In the genomic region with DNA sequence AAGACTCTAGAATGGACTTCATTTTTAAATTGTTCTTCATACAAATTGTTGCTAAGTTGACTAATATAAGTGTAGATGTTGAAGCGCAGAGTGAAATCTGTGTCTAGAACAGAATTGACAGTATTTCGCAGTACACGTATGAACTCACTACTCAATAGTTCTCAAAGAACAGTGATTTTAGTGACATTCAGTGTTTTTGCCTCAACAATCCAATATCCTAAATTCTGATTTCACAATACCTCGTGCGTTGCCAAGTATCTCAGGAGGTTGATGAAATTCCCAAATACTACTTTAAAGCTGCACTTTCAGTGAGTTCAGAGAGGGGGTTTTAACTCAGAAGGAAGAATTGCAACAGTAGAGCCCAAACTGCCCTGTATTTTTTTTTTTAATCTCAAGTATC, we compare ENCODE assay signal across 9 mouse cellular contexts. TPM values are rescaled to one million over a fixed set of nuclear protein-coding genes. Genes with fewer than 3 reads are reported as not detected.
DNase-seq lines count a peak whose midpoint lies in the region; ATAC-seq and TF ChIP-seq lines count a peak whose summit lies in the region.
"Had no signal": no experiment of that assay in that cellular context is flagged by ENCODE, and none has a peak within 500 bp of the region (broad histone marks: within the 10 kb centered on the region; RNA-seq: fewer than 3 reads in every experiment).

No protein-coding gene starts in this region.

- 29% methylated on average over 5 of the region's 5 CpGs for WGBS in liver, adult 2 months
- 91% methylated on average over 5 of the region's 5 CpGs for WGBS in forebrain, embryonic 15.5 days
- 89% methylated on average over 5 of the region's 5 CpGs for WGBS in liver, embryonic 11.5 days
- 86% methylated on average over 5 of the region's 5 CpGs for WGBS in stomach, embryonic 14.5 days

- no peak overlapping the region for H3K27ac ChIP-seq in liver, adult 2 months (replicated peaks; ENCODE audit: insufficient read depth, low read depth, low read length)
- peak overlapping the region; percentile 90 for H3K27ac ChIP-seq in forebrain, embryonic 15.5 days (replicated peaks)
- H3K27ac ChIP-seq in liver, embryonic 11.5 days (ENCODE audit: low read depth, low read length), result no peak overlapping the region
- H3K27ac ChIP-seq in stomach, embryonic 14.5 days (ENCODE audit: low read length), result no peak overlapping the region

- no peak for TF ChIP-seq CTCF in liver, adult 2 months (IDR thresholded peaks at IDR 0.05; ENCODE audit: low read depth, low read length)

- H3K79me2 ChIP-seq in liver, adult 2 months (ENCODE audit: control insufficient read depth, insufficient read depth, low read length), result peaks cover 3% of the 10 kb centered on the region; the same call in 1 of the 2 replicates

- no peak for ATAC-seq in forebrain, embryonic 15.5 days (replicated peaks)
- no peak for ATAC-seq in liver, embryonic 11.5 days (replicated peaks; ENCODE audit: low FRiP score)
- ATAC-seq in stomach, embryonic 14.5 days (ENCODE audit: insufficient number of reproducible peaks, insufficient read depth, low FRiP score, low read depth), result no peak

- peaks cover 15% of the 10 kb centered on the region for H3K4me1 ChIP-seq in liver, adult 2 months (ENCODE audit: control insufficient read depth, insufficient read depth, low read length)
- H3K4me1 ChIP-seq in forebrain, embryonic 15.5 days, result peaks cover 24% of the 10 kb centered on the region
- peaks cover 11% of the 10 kb centered on the region for H3K4me1 ChIP-seq in liver, embryonic 11.5 days (replicated peaks; ENCODE audit: control insufficient read depth, insufficient read depth, low read length)
- H3K4me1 ChIP-seq in stomach, embryonic 14.5 days (ENCODE audit: control insufficient read depth, insufficient read depth, low read length), result 0 out of 2 replicates have a peak, but pooled peaks cover 6% of the 10 kb centered on the region

- no peaks in the 10 kb centered on the region for H3K27me3 ChIP-seq in liver, adult 2 months (ENCODE audit: control insufficient read depth, insufficient read depth, low read length)
- no peaks in the 10 kb centered on the region for H3K27me3 ChIP-seq in forebrain, embryonic 15.5 days
- no peaks in the 10 kb centered on the region for H3K27me3 ChIP-seq in liver, embryonic 11.5 days (replicated peaks; ENCODE audit: control insufficient read depth, insufficient read depth, low read length)
- H3K27me3 ChIP-seq in stomach, embryonic 14.5 days (ENCODE audit: control insufficient read depth, insufficient read depth, low read length), result no peaks in the 10 kb centered on the region

- peak overlapping the region; percentile 55 for H3K4me2 ChIP-seq in forebrain, embryonic 15.5 days (replicated peaks)
- peak overlapping the region; percentile 82 for H3K4me2 ChIP-seq in liver, embryonic 11.5 days
- H3K4me2 ChIP-seq in stomach, embryonic 14.5 days (replicated peaks; ENCODE audit: low read depth, low read length), result peak overlapping the region; percentile 47

- peaks cover 36% of the 10 kb centered on the region for H3K36me3 ChIP-seq in liver, adult 2 months (ENCODE audit: control insufficient read depth, insufficient read depth, low read length)
- H3K36me3 ChIP-seq in forebrain, embryonic 15.5 days, result peaks cover 30% of the 10 kb centered on the region
- H3K36me3 ChIP-seq in liver, embryonic 11.5 days (ENCODE audit: control insufficient read depth, insufficient read depth, low read length), result peaks cover 16% of the 10 kb centered on the region
- H3K36me3 ChIP-seq in stomach, embryonic 14.5 days (ENCODE audit: control insufficient read depth, insufficient read depth, low read length), result peaks cover 36% of the 10 kb centered on the region

- H3K9ac ChIP-seq in liver, adult 2 months (ENCODE audit: low read depth, low read length), result no peak overlapping the region
- peak overlapping the region; percentile 93; the same call in 1 of the 2 replicates for H3K9ac ChIP-seq in forebrain, embryonic 15.5 days (replicated peaks)
- no peak overlapping the region for H3K9ac ChIP-seq in liver, embryonic 11.5 days (ENCODE audit: low read depth, low read length)
- H3K9ac ChIP-seq in stomach, embryonic 14.5 days (replicated peaks; ENCODE audit: low read depth, low read length), result peak overlapping the region; percentile 71; the same call in 1 of the 2 replicates

- DNase-seq in liver, adult 2 months (ENCODE audit: extremely low read depth, low read depth, low spot score), result peak; percentile 94
- DNase-seq in liver, result no peak
- DNase-seq in liver, embryonic 11.5 days (ENCODE audit: low spot score), result no peak
- DNase-seq in retina, postnatal 1 day, result no peak
- no peak for DNase-seq in cerebellum, postnatal 4 days (ENCODE audit: low spot score in 2 of 2)
- no peak for DNase-seq in layer of hippocampus, postnatal 10 days (ENCODE audit: low spot score in 2 of 2)
- DNase-seq: gastrocnemius, postnatal 36 days had no signal

- no peaks in the 10 kb centered on the region for H3K9me3 ChIP-seq in forebrain, embryonic 15.5 days
- H3K9me3 ChIP-seq in liver, embryonic 11.5 days (ENCODE audit: control insufficient read depth, low read length), result no peaks in the 10 kb centered on the region
- H3K9me3 ChIP-seq in stomach, embryonic 14.5 days (ENCODE audit: control insufficient read depth, low read depth, low read length), result no peaks in the 10 kb centered on the region

- peak overlapping the region; percentile 89; the same call in 1 of the 2 replicates for H3K4me3 ChIP-seq in liver, adult 2 months (ENCODE audit: insufficient read depth, low read depth, low read length)
- H3K4me3 ChIP-seq in forebrain, embryonic 15.5 days, result peak overlapping the region; percentile 79
- H3K4me3 ChIP-seq in liver, embryonic 11.5 days (ENCODE audit: low read depth, low read length), result peak overlapping the region; percentile 73
- H3K4me3 ChIP-seq in stomach, embryonic 14.5 days (ENCODE audit: low read depth, low read length), result peak overlapping the region; percentile 90

- TF ChIP-seq POLR2A in liver, adult 2 months (IDR thresholded peaks at IDR 0.05; ENCODE audit: extremely low read depth, insufficient read depth, low read length), result no peak

RNA-seq across cellular contexts. Expression of gene Mtch2, which starts 1.4 kb away (rescaled TPM):
- total RNA-seq in liver, adult 2 months (2014; rRNA removed), result 186 TPM in 2 replicates
- polyA plus RNA-seq in liver, adult 2 months (2012; rRNA removed), result 103 and 108 TPM in 2 replicates
- 266 and 283 TPM in 2 replicates for polyA plus RNA-seq in forebrain, embryonic 15.5 days (2015; fragmentation: Nextera tagmentation; extraction: Ambion mirVana)
- 218 and 231 TPM in 2 replicates for polyA plus RNA-seq in liver, embryonic 11.5 days (2014; fragmentation: Nextera tagmentation; extraction: Ambion mirVana)
- polyA plus RNA-seq in stomach, embryonic 14.5 days (2014; fragmentation: Nextera tagmentation; extraction: Ambion mirVana), result 226 and 234 TPM in 2 replicates
- total RNA-seq in layer of hippocampus, postnatal 10 days (2021), result 100 to 1,000 TPM; 141 to 156 TPM

RNA-seq across cellular contexts. Expression of gene C1qtnf4, which starts 37.3 kb away (rescaled TPM):
- total RNA-seq in liver, adult 2 months (2014; rRNA removed), result 0.18 and 0.67 TPM in 2 replicates
- 1.1 and 1.4 TPM in 2 replicates for polyA plus RNA-seq in liver, adult 2 months (2012; rRNA removed)
- polyA plus RNA-seq in forebrain, embryonic 15.5 days (2015; fragmentation: Nextera tagmentation; extraction: Ambion mirVana), result 68.5 and 70.6 TPM in 2 replicates
- polyA plus RNA-seq in liver, embryonic 11.5 days (2014; fragmentation: Nextera tagmentation; extraction: Ambion mirVana), result 6.6 and 6.9 TPM in 2 replicates
- 10.8 and 12.9 TPM in 2 replicates for polyA plus RNA-seq in stomach, embryonic 14.5 days (2014; fragmentation: Nextera tagmentation; extraction: Ambion mirVana)
- total RNA-seq in layer of hippocampus, postnatal 10 days (2021), result 100 to 1,000 TPM; 157 to 186 TPM

RNA-seq across cellular contexts. Expression of gene Kbtbd4, which starts 56.2 kb away (rescaled TPM):
- 9.0 and 9.3 TPM in 2 replicates for total RNA-seq in liver, adult 2 months (2014; rRNA removed)
- polyA plus RNA-seq in liver, adult 2 months (2012; rRNA removed), result 12.7 and 13.5 TPM in 2 replicates
- polyA plus RNA-seq in forebrain, embryonic 15.5 days (2015; fragmentation: Nextera tagmentation; extraction: Ambion mirVana), result 58.7 and 63.8 TPM in 2 replicates
- polyA plus RNA-seq in liver, embryonic 11.5 days (2014; fragmentation: Nextera tagmentation; extraction: Ambion mirVana), result 32.6 and 34.4 TPM in 2 replicates
- 30.3 and 37.0 TPM in 2 replicates for polyA plus RNA-seq in stomach, embryonic 14.5 days (2014; fragmentation: Nextera tagmentation; extraction: Ambion mirVana)
- 10 to 100 TPM; 30.9 to 34.9 TPM for total RNA-seq in layer of hippocampus, postnatal 10 days (2021)

RNA-seq across cellular contexts. Expression of gene Ndufs3, which starts 56.3 kb away (rescaled TPM):
- total RNA-seq in liver, adult 2 months (2014; rRNA removed), result 191 and 201 TPM in 2 replicates
- polyA plus RNA-seq in liver, adult 2 months (2012; rRNA removed), result 199 and 205 TPM in 2 replicates
- 213 and 219 TPM in 2 replicates for polyA plus RNA-seq in forebrain, embryonic 15.5 days (2015; fragmentation: Nextera tagmentation; extraction: Ambion mirVana)
- 223 and 236 TPM in 2 replicates for polyA plus RNA-seq in liver, embryonic 11.5 days (2014; fragmentation: Nextera tagmentation; extraction: Ambion mirVana)
- polyA plus RNA-seq in stomach, embryonic 14.5 days (2014; fragmentation: Nextera tagmentation; extraction: Ambion mirVana), result 216 and 220 TPM in 2 replicates
- total RNA-seq in layer of hippocampus, postnatal 10 days (2021), result 100 to 1,000 TPM; 224 to 227 TPM

Comparison
In these comparisons a context has a peak if more than half of its experiments do, and no peak if none do; other contexts are left out.
1. H3K9ac ChIP-seq: peak in forebrain, embryonic 15.5 days (single experiment) and stomach, embryonic 14.5 days (single experiment); none in liver, adult 2 months (single experiment) and liver, embryonic 11.5 days (single experiment).
2. Peak in every context shown above with its lines, with median percentiles within 50 percentile points of each other: H3K4me3 ChIP-seq and H3K4me2 ChIP-seq.